Mouse (Mus musculus): ENCODE results near the gene Rmnd5a.
A peak's percentile ranks its signal among the peaks of the same experiment; 100 is the strongest.

Gene Rmnd5a

DNA sequence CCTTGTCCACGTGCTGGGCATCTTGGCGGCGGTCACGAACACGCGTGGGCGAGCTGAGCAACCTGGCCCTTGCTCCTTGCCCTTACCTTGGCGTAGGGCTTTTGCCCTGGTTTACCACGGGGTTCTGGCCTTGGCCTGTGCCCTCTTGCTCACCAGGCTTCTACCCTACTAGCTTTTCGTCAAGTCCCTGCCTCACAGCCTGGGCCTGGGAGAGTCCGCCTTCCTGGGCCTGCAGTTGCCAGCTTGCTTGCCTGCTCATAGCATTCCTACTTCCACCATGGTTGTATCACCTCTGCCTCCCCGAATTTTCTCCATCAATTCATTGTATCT is 779 bp upstream of the Rmnd5a start:
- DNase-seq = no peak

GRCm38 (mm10) chr6:71440217-71440491 is 283 bp downstream of the Rmnd5a start:
- no peak for DNase-seq

DNA sequence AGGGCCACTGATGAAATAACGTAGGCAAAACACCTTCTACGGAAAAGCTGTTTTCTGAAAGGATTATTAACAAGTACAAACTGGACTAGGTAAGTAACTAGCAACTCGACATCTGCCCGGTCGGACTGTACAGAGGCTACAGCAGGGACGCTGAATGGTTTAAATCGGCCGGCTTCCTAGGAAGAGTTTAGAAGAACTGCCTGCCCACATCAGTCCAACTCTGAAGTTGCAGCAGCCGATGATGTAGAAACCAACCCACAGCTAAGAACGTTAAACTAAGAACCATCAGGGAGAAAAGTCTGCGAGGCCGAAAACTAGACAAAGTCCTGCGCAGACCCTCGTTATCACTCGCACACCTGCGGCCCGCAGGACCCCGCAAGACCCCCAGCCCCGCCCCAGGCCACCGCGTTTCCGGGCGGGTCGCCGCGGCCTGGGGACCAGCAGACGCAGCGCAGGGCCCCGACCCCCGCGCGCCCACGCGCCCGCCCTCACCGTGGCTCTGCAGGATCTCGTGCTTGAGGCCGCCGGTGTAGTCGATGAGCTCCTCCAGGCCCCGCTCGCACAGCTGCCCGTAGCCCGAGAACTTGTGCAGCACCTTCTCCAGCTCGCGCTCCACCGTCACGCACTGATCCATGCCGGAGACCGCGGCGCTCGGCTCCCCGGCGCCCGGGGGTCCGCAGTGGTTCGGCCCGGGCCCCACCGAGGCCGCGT is 776 bp downstream of the Rmnd5a start:
- peak; percentile 79 for DNase-seq

GRCm38 (mm10) chr6:71438070-71438469 is 2.4 kb downstream of the Rmnd5a start:
- no peak for DNase-seq

- no peak for DNase-seq
Measured at GRCm38 (mm10) chr6:71427996-71428725, 12.3 kb downstream of the Rmnd5a start.

DNA sequence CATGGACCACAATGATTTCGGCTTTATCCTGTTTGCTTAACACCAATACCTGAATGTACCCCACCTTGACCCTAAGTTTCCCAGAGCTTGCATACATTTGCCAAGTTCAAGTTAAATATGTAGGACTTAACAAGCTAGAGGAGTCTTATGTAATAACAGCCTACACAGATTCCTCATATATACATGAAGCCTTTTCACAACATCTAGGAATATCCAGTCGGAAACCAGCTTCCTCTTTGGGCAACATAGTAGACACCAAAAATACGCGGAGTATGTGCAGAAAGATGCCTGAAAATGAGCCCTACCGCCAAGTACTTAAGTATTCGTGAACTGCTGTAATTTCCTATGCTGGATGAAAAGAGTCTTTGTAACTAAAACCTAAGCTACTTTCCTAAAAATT is 14.8 kb downstream of the Rmnd5a start:
- DNase-seq = no peak

- peak; percentile 61 for DNase-seq
Measured at GRCm38 (mm10) chr6:71423116-71423515, 17.3 kb downstream of the Rmnd5a start.

DNA sequence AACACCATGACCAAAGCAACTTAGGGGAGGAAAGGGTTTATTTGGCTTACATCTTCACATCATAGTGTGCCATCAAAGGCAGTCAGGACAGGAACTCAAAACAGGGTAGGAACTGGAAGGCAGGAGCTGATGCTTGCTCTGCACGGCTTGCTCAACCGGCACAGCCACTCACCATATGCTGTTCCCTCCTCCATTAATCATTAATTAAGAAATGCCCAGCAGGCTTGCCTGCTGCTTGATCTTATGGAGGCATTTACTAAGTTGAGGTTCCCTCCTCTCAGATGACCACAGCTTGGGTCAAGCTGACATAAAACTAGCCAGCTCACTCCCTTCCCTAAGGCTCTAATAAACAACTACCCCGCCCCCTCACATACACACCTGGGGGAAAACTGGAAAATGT is 18.3 kb downstream of the Rmnd5a start:
- DNase-seq = no peak

- DNase-seq = no peak
Measured at GRCm38 (mm10) chr6:71420848-71421247, 19.6 kb downstream of the Rmnd5a start.

- DNase-seq = no peak
Measured at GRCm38 (mm10) chr6:71418874-71419273, 21.6 kb downstream of the Rmnd5a start.

DNA sequence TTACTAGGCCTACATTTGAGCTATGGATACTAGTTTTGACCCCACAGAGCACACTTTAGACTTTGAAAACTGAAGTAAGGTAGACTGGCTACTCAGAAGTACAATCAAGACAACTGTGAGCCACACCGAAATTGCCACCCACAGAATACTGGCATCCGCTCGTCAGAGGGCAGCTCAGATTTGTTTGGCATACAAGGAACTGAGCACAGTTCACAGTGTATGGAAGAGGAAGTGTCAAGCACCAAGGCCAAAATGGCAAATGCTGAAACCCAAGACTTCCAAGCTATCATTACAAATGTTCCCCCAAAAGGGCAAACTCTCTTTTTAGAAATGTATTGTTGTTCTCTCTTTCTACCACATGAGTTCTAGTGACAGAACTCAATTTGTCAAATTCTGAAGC is 25.0 kb downstream of the Rmnd5a start:
- no peak for DNase-seq

DNA sequence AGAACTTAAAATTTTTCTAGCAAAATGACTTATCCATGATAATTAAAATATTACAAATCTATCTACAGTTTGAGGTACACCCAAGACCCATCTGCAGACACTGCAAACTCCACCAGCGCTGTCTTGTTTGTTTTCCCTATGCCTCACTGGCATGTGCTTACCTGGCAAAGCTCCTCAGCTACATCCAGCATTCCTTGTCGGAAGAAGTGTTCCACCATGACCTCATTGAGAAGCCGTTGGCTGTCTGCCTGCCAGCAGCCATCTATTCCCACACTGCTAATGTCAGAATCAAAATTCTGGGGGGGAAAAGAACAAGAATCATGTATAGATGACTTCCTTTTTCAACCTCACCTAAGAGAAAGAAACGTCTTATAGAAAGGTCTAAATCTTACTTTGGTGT is 25.8 kb downstream of the Rmnd5a start:
- no peak for DNase-seq

DNA sequence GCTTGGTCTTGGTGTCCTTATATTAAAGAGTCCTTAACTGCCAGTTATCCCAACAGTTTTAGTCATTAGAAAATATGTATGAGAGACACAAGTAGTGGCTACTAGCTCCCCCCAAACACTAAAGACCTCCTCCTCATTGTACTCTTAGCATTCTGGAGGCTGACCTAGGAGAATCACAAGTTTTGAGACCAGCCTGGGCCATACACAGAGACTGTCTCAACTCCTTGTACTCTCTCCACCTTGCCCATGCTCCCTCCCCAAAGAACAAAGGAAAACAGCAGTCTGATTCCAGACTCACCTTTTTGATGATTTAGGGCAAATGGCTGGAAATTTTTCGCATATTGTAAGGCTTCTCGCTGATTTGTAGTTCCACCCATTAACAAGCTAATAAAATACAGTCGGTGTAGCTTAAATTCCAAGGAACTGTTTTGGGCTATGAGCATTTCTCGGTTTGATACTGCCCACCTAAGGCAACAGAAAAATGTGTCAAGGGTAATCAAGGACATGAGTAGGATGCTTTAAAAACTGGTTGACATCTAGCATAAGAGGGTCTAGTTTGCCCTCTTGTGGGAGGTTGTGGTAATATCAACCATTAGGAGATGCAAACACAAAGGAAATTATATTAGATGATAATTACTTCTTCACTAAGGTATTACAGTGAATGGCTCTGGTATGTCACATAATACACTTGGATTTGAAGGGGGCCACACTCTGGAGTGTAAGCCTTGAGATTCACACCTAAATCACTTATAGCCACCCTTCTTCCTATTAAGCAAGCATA is 41.4 kb downstream of the Rmnd5a start:
- peak; percentile 75 for DNase-seq

- DNase-seq = peak; percentile 58
Measured at GRCm38 (mm10) chr6:71396761-71397160, 43.7 kb downstream of the Rmnd5a start.

- DNase-seq = peak; percentile 74
Measured at GRCm38 (mm10) chr6:71396016-71396415, 44.4 kb downstream of the Rmnd5a start.

DNA sequence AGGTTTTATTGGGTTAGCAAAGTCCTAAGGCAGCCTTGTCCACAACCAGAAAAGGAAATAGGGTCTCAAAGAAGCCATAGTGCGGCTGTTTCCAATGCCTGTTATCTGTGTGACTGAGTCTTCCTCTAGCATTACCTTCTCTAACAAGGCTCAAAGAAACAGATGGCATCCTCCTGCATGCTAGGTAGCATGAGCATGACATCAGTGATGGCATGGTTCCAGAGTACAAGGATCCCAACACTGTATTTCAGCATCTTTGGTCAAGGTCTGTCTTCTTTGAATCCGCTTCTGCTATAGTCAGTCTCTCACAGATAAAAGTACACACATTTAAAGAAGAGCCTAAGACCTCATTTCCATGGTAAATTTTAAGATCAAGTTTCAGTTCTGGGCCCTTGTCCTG is 49.9 kb downstream of the Rmnd5a start:
- no peak for DNase-seq

GRCm38 (mm10) chr6:71381654-71382053 is 58.8 kb downstream of the Rmnd5a start:
- DNase-seq = no peak

GRCm38 (mm10) chr6:71376711-71377110 is 63.7 kb downstream of the Rmnd5a start:
- DNase-seq = peak; percentile 55

DNA sequence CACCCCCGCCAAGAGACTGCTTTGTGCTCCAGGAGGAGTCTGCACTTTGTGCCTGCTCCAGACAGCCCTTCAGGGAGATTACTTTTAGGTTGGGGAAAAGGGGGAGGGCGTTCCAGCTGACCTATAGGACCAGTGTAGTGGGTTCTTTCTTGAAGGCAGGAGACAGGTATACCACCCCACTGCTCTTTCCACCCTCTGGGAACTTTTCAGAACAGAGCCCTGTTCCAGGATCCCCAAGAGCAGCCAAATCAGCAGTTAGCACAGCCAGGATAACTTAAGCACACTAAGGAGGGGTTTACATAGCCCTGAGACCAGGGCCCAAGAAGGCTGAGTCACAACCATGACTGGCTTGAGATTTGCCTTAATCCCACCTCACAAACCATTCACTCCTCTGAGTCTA is 65.5 kb downstream of the Rmnd5a start:
- peak; percentile 47 for DNase-seq

DNA sequence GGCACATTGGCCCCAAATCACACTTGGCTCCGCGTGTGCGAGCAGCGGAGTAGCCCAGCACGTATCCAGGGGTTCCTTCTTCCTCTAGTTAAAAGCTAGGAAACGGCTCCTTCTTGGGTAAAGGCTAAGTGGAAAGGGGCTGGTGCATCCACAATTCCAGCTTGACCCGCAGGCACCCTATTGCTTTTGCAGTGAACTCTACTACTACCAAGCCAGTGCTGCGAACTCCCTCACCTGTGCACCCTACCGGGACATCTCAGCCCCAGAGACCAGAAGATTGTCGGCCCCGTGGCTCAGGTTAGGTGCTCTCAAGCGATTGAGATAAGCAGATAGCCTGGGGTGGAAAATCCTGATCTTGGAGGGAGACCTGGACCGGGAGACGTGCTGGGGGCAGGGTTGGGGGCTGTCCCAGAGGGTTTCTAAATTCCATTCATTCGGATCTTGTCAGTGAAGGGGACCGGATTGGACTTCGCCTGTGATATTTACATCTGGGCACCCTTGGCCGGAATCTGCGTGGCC is 66.1 kb downstream of the Rmnd5a start:
- DNase-seq = peak; percentile 63

GRCm38 (mm10) chr6:71373249-71373775 is 67.1 kb downstream of the Rmnd5a start, which contains the start of gene Cd8a:
Cd8a (plus strand) TSS chr6:71373427.
- peak; percentile 95 for DNase-seq

- peak; percentile 53 for DNase-seq
Measured at GRCm38 (mm10) chr6:71372041-71372720, 68.3 kb downstream of the Rmnd5a start.

GRCm38 (mm10) chr6:71371085-71371605 is 69.3 kb downstream of the Rmnd5a start:
- peak; percentile 82 for DNase-seq

Measured in thymus, postnatal 14 days (tissue).